Mouse (Mus musculus): ENCODE measurements at regions not wholly inside any gene's neighbourhood (a gene's known extent, or its start where the extent isn't known, plus 50 kb on each side); places are given as distances from the start of the nearest gene placed in this dataset.

- Histone ChIP-seq H3K4me1 (no peaks in the 10 kb centered on the region), H3K27me3 (peaks cover 9% of the 10 kb centered on the region), H3K36me3 (no peaks in the 10 kb centered on the region), H3K4me2 (no peak overlapping the region), H3K4me3 (no peak overlapping the region), H3K9ac (no peak overlapping the region), H3K9me3 (no peaks in the 10 kb centered on the region), H3K27ac (no peak overlapping the region)
- WGBS: 76% methylated on average over 4 of the region's 4 CpGs
- no peak for ATAC-seq (ENCODE audit: insufficient number of reproducible peaks, insufficient read depth, low FRiP score, low TSS enrichment, low read depth)
These were observed 462.3 kb upstream of the Mctp2 start for GRCm38 (mm10) chr7:72768705-72769104.

- no peak overlapping the region for H3K27ac ChIP-seq
- 75% methylated on average over 3 of the region's 3 CpGs for WGBS
- H3K4me1 ChIP-seq: no peaks in the 10 kb centered on the region
- H3K4me2 ChIP-seq: no peak overlapping the region
- H3K9ac ChIP-seq: no peak overlapping the region
- peaks cover 19% of the 10 kb centered on the region for H3K27me3 ChIP-seq
- H3K4me3 ChIP-seq: no peak overlapping the region
- ATAC-seq (ENCODE audit: insufficient number of reproducible peaks, insufficient read depth, low FRiP score, low TSS enrichment, low read depth): no peak
- H3K36me3 ChIP-seq: no peaks in the 10 kb centered on the region
- H3K9me3 ChIP-seq: 0 out of 2 replicates have a peak, but pooled peaks cover 4% of the 10 kb centered on the region
These were observed 467.8 kb upstream of the Mctp2 start for GRCm38 (mm10) chr7:72774031-72774770.

- Histone ChIP-seq H3K9ac (no peak overlapping the region), H3K27me3 (peaks cover 20% of the 10 kb centered on the region), H3K4me1 (no peaks in the 10 kb centered on the region), H3K4me2 (no peak overlapping the region), H3K27ac (no peak overlapping the region), H3K36me3 (no peaks in the 10 kb centered on the region), H3K4me3 (no peak overlapping the region), H3K9me3 (0 out of 2 replicates have a peak, but pooled peaks cover 4% of the 10 kb centered on the region)
- WGBS: 60% methylated on average over 3 of the region's 3 CpGs
- no peak for ATAC-seq (ENCODE audit: insufficient number of reproducible peaks, insufficient read depth, low FRiP score, low TSS enrichment, low read depth)
These were observed 468.3 kb upstream of the Mctp2 start for GRCm38 (mm10) chr7:72774771-72775119.

- no peaks in the 10 kb centered on the region for H3K9me3 ChIP-seq
These were observed 480.9 kb upstream of the Mctp2 start for GRCm38 (mm10) chr7:72787306-72787705.

GRCm38 (mm10) chr7:72788261-72788660, 481.9 kb upstream of the Mctp2 start:
- Histone ChIP-seq H3K27me3 (peaks cover 55% of the 10 kb centered on the region), H3K9ac (no peak overlapping the region), H3K4me3 (no peak overlapping the region), H3K4me1 (no peaks in the 10 kb centered on the region; the same call in 1 of the 2 replicates), H3K27ac (no peak overlapping the region), H3K36me3 (no peaks in the 10 kb centered on the region), H3K4me2 (no peak overlapping the region), H3K9me3 (no peaks in the 10 kb centered on the region)
- ATAC-seq (ENCODE audit: insufficient number of reproducible peaks, insufficient read depth, low FRiP score, low TSS enrichment, low read depth): no peak
- 17% methylated on average over 2 of the region's 2 CpGs for WGBS

More at GRCm38 (mm10) chr7:72787306-72787705, 480.9 kb upstream of the Mctp2 start:
- no peak overlapping the region for H3K9ac ChIP-seq
- no peak for ATAC-seq (ENCODE audit: insufficient number of reproducible peaks, insufficient read depth, low FRiP score, low TSS enrichment, low read depth)
- H3K27me3 ChIP-seq: peaks cover 52% of the 10 kb centered on the region
- H3K4me2 ChIP-seq: no peak overlapping the region
- H3K27ac ChIP-seq: no peak overlapping the region
- WGBS: 65% methylated on average over 1 of the region's 1 CpGs
- no peaks in the 10 kb centered on the region for H3K36me3 ChIP-seq
- H3K4me1 ChIP-seq: no peaks in the 10 kb centered on the region; the same call in 1 of the 2 replicates
- no peak overlapping the region for H3K4me3 ChIP-seq

- 0 out of 2 replicates have a peak, but pooled peaks cover 2% of the 10 kb centered on the region for H3K27me3 ChIP-seq
- ATAC-seq (ENCODE audit: insufficient number of reproducible peaks, insufficient read depth, low FRiP score, low TSS enrichment, low read depth): no peak
- H3K4me2 ChIP-seq: no peak overlapping the region
- no peaks in the 10 kb centered on the region for H3K4me1 ChIP-seq
- 62% methylated on average over 3 of the region's 3 CpGs for WGBS
- H3K9ac ChIP-seq: no peak overlapping the region
- H3K27ac ChIP-seq: no peak overlapping the region
- H3K9me3 ChIP-seq: peaks cover 1% of the 10 kb centered on the region; the same call in 1 of the 2 replicates
- H3K36me3 ChIP-seq: no peaks in the 10 kb centered on the region
- H3K4me3 ChIP-seq: no peak overlapping the region
These were observed 515.7 kb upstream of the Mctp2 start for GRCm38 (mm10) chr7:72822142-72822541.

GRCm38 (mm10) chr7:72826597-72826996, 520.2 kb upstream of the Mctp2 start:
- no peaks in the 10 kb centered on the region for H3K4me1 ChIP-seq
- peaks cover 10% of the 10 kb centered on the region for H3K9me3 ChIP-seq
- H3K4me3 ChIP-seq: no peak overlapping the region
- H3K4me2 ChIP-seq: no peak overlapping the region
- H3K27ac ChIP-seq: no peak overlapping the region
- H3K36me3 ChIP-seq: no peaks in the 10 kb centered on the region
- no peak for ATAC-seq (ENCODE audit: insufficient number of reproducible peaks, insufficient read depth, low FRiP score, low TSS enrichment, low read depth)
- 71% methylated on average over 3 of the region's 3 CpGs for WGBS
- H3K27me3 ChIP-seq: 0 out of 2 replicates have a peak, but pooled peaks cover 2% of the 10 kb centered on the region
- no peak overlapping the region for H3K9ac ChIP-seq

GRCm38 (mm10) chr7:72835423-72835822, 529.0 kb upstream of the Mctp2 start:
- ATAC-seq (ENCODE audit: insufficient number of reproducible peaks, insufficient read depth, low FRiP score, low TSS enrichment, low read depth): no peak
- no peaks in the 10 kb centered on the region for H3K27me3 ChIP-seq
- H3K4me3 ChIP-seq: no peak overlapping the region
- no peak overlapping the region for H3K9ac ChIP-seq
- no peak overlapping the region for H3K4me2 ChIP-seq
- no peaks in the 10 kb centered on the region for H3K4me1 ChIP-seq
- H3K27ac ChIP-seq: no peak overlapping the region
- 0 out of 2 replicates have a peak, but pooled peaks cover 6% of the 10 kb centered on the region for H3K9me3 ChIP-seq
- no peaks in the 10 kb centered on the region for H3K36me3 ChIP-seq
- 86% methylated on average over 1 of the region's 1 CpGs for WGBS

- ATAC-seq (ENCODE audit: insufficient number of reproducible peaks, insufficient read depth, low FRiP score, low TSS enrichment, low read depth): no peak
- no peaks in the 10 kb centered on the region for H3K4me1 ChIP-seq
- H3K4me2 ChIP-seq: no peak overlapping the region
- no peak overlapping the region for H3K4me3 ChIP-seq
- H3K27ac ChIP-seq: no peak overlapping the region
- 0 out of 2 replicates have a peak, but pooled peaks cover 6% of the 10 kb centered on the region for H3K9me3 ChIP-seq
- H3K36me3 ChIP-seq: no peaks in the 10 kb centered on the region
- WGBS: 84% methylated on average over 4 of the region's 4 CpGs
- no peaks in the 10 kb centered on the region for H3K27me3 ChIP-seq
- H3K9ac ChIP-seq: no peak overlapping the region
These were observed 529.6 kb upstream of the Mctp2 start for GRCm38 (mm10) chr7:72836026-72836425.

GRCm38 (mm10) chr7:72836457-72836985, 530.1 kb upstream of the Mctp2 start:
- Histone ChIP-seq H3K36me3 (no peaks in the 10 kb centered on the region), H3K9me3 (0 out of 2 replicates have a peak, but pooled peaks cover 6% of the 10 kb centered on the region), H3K27me3 (no peaks in the 10 kb centered on the region), H3K9ac (no peak overlapping the region), H3K4me1 (no peaks in the 10 kb centered on the region), H3K27ac (no peak overlapping the region), H3K4me3 (no peak overlapping the region), H3K4me2 (no peak overlapping the region)
- 77% methylated on average over 6 of the region's 6 CpGs for WGBS
- ATAC-seq (ENCODE audit: insufficient number of reproducible peaks, insufficient read depth, low FRiP score, low TSS enrichment, low read depth): no peak

GRCm38 (mm10) chr7:72837992-72838655, 531.7 kb upstream of the Mctp2 start:
- no peaks in the 10 kb centered on the region for H3K36me3 ChIP-seq
- WGBS: 31% methylated on average over 6 of the region's 6 CpGs

GRCm38 (mm10) chr7:72851346-72851745, 524.0 kb upstream of the Rgma start:
- WGBS: 90% methylated on average over 1 of the region's 1 CpGs
- Histone ChIP-seq H3K4me1 (no peaks in the 10 kb centered on the region), H3K27ac (no peak overlapping the region), H3K36me3 (no peaks in the 10 kb centered on the region), H3K9ac (no peak overlapping the region), H3K27me3 (no peaks in the 10 kb centered on the region), H3K4me3 (no peak overlapping the region), H3K4me2 (no peak overlapping the region), H3K9me3 (no peaks in the 10 kb centered on the region)
- ATAC-seq (ENCODE audit: insufficient number of reproducible peaks, insufficient read depth, low FRiP score, low TSS enrichment, low read depth): no peak

More at GRCm38 (mm10) chr7:72837992-72838655, 531.7 kb upstream of the Mctp2 start:
- H3K4me1 ChIP-seq: no peaks in the 10 kb centered on the region
- no peak overlapping the region for H3K9ac ChIP-seq
- H3K27me3 ChIP-seq: no peaks in the 10 kb centered on the region
- no peak overlapping the region for H3K4me3 ChIP-seq
- H3K9me3 ChIP-seq: 0 out of 2 replicates have a peak, but pooled peaks cover 6% of the 10 kb centered on the region
- no peak overlapping the region for H3K27ac ChIP-seq
- no peak for ATAC-seq (ENCODE audit: insufficient number of reproducible peaks, insufficient read depth, low FRiP score, low TSS enrichment, low read depth)
- no peak overlapping the region for H3K4me2 ChIP-seq

All from embryonic facial prominence, embryonic 13.5 days (tissue).